Mouse (Mus musculus) lung, postnatal 0 days (tissue): ENCODE data around the gene Scarb2. TPM values are rescaled to one million over a fixed set of nuclear protein-coding genes. Genes with fewer than 3 reads are reported as not detected.

Source experiments
- ATAC-seq: fragments of 200-750 bp; cut with Nextera tagmentation; 2 replicates; pipeline ENCODE4 v1.8.0; 2017; ENCODE audit warnings: moderate library complexity
- DNase-seq: peaks from one replicate; pipeline ENCODE4 v3.0.0-alpha.2; 2016; ENCODE audit warnings: low spot score
- H3K27ac ChIP-seq: fragments of 300-500 bp; sonication (generic); 2 replicates; pipeline ENCODE4 v1.5.1; 2014; ENCODE audit warnings: antibody characterized with exemption, mild to moderate bottlenecking, low read length, mixed read lengths
- H3K27me3 ChIP-seq: fragments of 300-500 bp; sonication (generic); replicated peaks from 2 replicates; pipeline ENCODE4 v1.6.1; 2014; ENCODE audit warnings: low read length, mixed read lengths; ENCODE audit not compliant: insufficient read depth
- H3K36me3 ChIP-seq: fragments of 300-500 bp; sonication (generic); 2 replicates; pipeline ENCODE4 v1.6.1; 2014; ENCODE audit warnings: low read length, mixed read lengths; ENCODE audit not compliant: insufficient read depth
- H3K4me1 ChIP-seq: fragments of 300-500 bp; sonication (generic); 2 replicates; pipeline ENCODE4 v1.6.1; 2014; ENCODE audit warnings: antibody characterized with exemption, low read depth, low read length, mixed read lengths; ENCODE audit not compliant: insufficient read depth
- H3K4me2 ChIP-seq: fragments of 300-500 bp; sonication (generic); replicated peaks from 2 replicates; pipeline ENCODE4 v1.6.1; 2014; ENCODE audit warnings: low read depth, mild to moderate bottlenecking, low read length, moderate library complexity, mixed read lengths
- H3K4me3 ChIP-seq: fragments of 300-500 bp; sonication (generic); 2 replicates; pipeline ENCODE4 v1.5.1; 2014; ENCODE audit warnings: low read depth, low read length
- H3K9ac ChIP-seq: fragments of 300-500 bp; sonication (generic); replicated peaks from 2 replicates; pipeline ENCODE4 v1.6.1; 2014; ENCODE audit warnings: low read depth, mild to moderate bottlenecking
- H3K9me3 ChIP-seq: fragments of 300-500 bp; sonication (generic); 2 replicates; pipeline ENCODE4 v1.6.1; 2016; ENCODE audit warnings: low read length, mixed read lengths
- CTCF ChIP-seq: IDR thresholded peaks from 2 replicates; pipeline ENCODE4 v1.5.1; 2016; ENCODE audit warnings: antibody characterized with exemption, mild to moderate bottlenecking
- EP300 ChIP-seq: IDR thresholded peaks from 2 replicates; pipeline ENCODE4 v1.6.1; 2016; ENCODE audit warnings: antibody characterized with exemption, mild to moderate bottlenecking, control low read depth
- WGBS: fragments of 180-500 bp; shearing (Covaris S2); extraction: QIAGEN DNeasy Blood & Tissue Kit; methylation state at CpG from one replicate; pipeline ENCODE4 v1.1.7; 2014; 5-methylcytosine and 5-hydroxymethylcytosine counted together
- polyA plus RNA-seq: library from polyadenylated mRNA; unstranded; fragments of >200 nt; fragmentation: Nextera tagmentation; extraction: Ambion mirVana; gene quantifications from 2 replicates; pipeline ENCODE4 v1.2.1, GENCODE M21; 2015

Gene Scarb2
- polyA plus RNA-seq, 1 experiment from 2014 or later, result 52.4 TPM

GRCm38 (mm10) chr5:92471531-92471930, 35.1 kb downstream of the Scarb2 start:
- Histone ChIP-seq H3K9me3 (no peaks in the 10 kb centered on the region), H3K4me3 (no peak overlapping the region), H3K27ac (no peak overlapping the region), H3K4me1 (peaks cover 3% of the 10 kb centered on the region; the same call in 1 of the 2 replicates), H3K36me3 (peaks cover 4% of the 10 kb centered on the region; the same call in 1 of the 2 replicates), H3K9ac (no peak overlapping the region), H3K4me2 (no peak overlapping the region), H3K27me3 (no peaks in the 10 kb centered on the region)
- WGBS, result 65% methylated on average over 4 of the region's 4 CpGs
- no peak for TF ChIP-seq EP300
- no peak for TF ChIP-seq CTCF
- peak; percentile 74 for ATAC-seq
- DNase-seq, result peak; percentile 50

- H3K36me3 ChIP-seq, result no peaks in the 10 kb centered on the region
- H3K4me2 ChIP-seq, result no peak overlapping the region
- peaks cover 3% of the 10 kb centered on the region; the same call in 1 of the 2 replicates for H3K4me1 ChIP-seq
- DNase-seq (no peak), ATAC-seq (no peak)
- no peak overlapping the region for H3K9ac ChIP-seq
- TF ChIP-seq CTCF (no peak), EP300 (no peak)
- no peaks in the 10 kb centered on the region for H3K9me3 ChIP-seq
- no peak overlapping the region for H3K4me3 ChIP-seq
- H3K27me3 ChIP-seq, result no peaks in the 10 kb centered on the region
- H3K27ac ChIP-seq, result no peak overlapping the region
- 87% methylated on average over 18 of the region's 18 CpGs for WGBS
Observed at GRCm38 (mm10) chr5:92469201-92470130, 37.2 kb downstream of the Scarb2 start.

GRCm38 (mm10) chr5:92468234-92468633, 38.4 kb downstream of the Scarb2 start:
- H3K36me3 ChIP-seq, result no peaks in the 10 kb centered on the region
- H3K4me3 ChIP-seq, result no peak overlapping the region
- WGBS, result 71% methylated on average over 6 of the region's 6 CpGs
- no peak for ATAC-seq
- H3K4me2 ChIP-seq, result no peak overlapping the region
- H3K9me3 ChIP-seq, result no peaks in the 10 kb centered on the region
- H3K27me3 ChIP-seq, result no peaks in the 10 kb centered on the region
- H3K27ac ChIP-seq, result no peak overlapping the region
- peak; percentile 28 for DNase-seq
- H3K4me1 ChIP-seq, result peaks cover 3% of the 10 kb centered on the region; the same call in 1 of the 2 replicates
- no peak for TF ChIP-seq CTCF
- no peak for TF ChIP-seq EP300
- no peak overlapping the region for H3K9ac ChIP-seq

- Histone ChIP-seq H3K27ac (peak overlapping the region; percentile 20; the same call in 1 of the 2 replicates), H3K9ac (no peak overlapping the region), H3K27me3 (no peaks in the 10 kb centered on the region), H3K4me1 (peaks cover 3% of the 10 kb centered on the region; the same call in 1 of the 2 replicates), H3K36me3 (no peaks in the 10 kb centered on the region), H3K4me3 (no peak overlapping the region), H3K9me3 (no peaks in the 10 kb centered on the region), H3K4me2 (no peak overlapping the region)
- peak; percentile 27 for DNase-seq
- TF ChIP-seq EP300 (no peak), CTCF (no peak)
- ATAC-seq, result peak; percentile 24; the same call in 1 of the 2 replicates
- 41% methylated on average over 8 of the region's 8 CpGs for WGBS
Observed at GRCm38 (mm10) chr5:92467102-92467766, 39.4 kb downstream of the Scarb2 start.

GRCm38 (mm10) chr5:92465511-92465910, 41.1 kb downstream of the Scarb2 start:
- Histone ChIP-seq H3K4me2 (no peak overlapping the region), H3K36me3 (peaks cover 6% of the 10 kb centered on the region; the same call in 1 of the 2 replicates), H3K27ac (no peak overlapping the region), H3K4me1 (no peaks in the 10 kb centered on the region), H3K4me3 (no peak overlapping the region), H3K27me3 (no peaks in the 10 kb centered on the region), H3K9ac (no peak overlapping the region), H3K9me3 (no peaks in the 10 kb centered on the region)
- no peak for DNase-seq
- WGBS, result 86% methylated on average over 5 of the region's 5 CpGs
- TF ChIP-seq CTCF, result no peak
- TF ChIP-seq EP300, result no peak
- no peak for ATAC-seq

GRCm38 (mm10) chr5:92461321-92461720, 45.3 kb downstream of the Scarb2 start:
- Histone ChIP-seq H3K36me3 (peaks cover 13% of the 10 kb centered on the region; the same call in 1 of the 2 replicates), H3K4me3 (no peak overlapping the region), H3K4me2 (no peak overlapping the region), H3K27ac (no peak overlapping the region), H3K9ac (no peak overlapping the region), H3K27me3 (no peaks in the 10 kb centered on the region), H3K9me3 (no peaks in the 10 kb centered on the region), H3K4me1 (no peaks in the 10 kb centered on the region)
- DNase-seq, result peak; percentile 80
- 21% methylated on average over 5 of the region's 5 CpGs for WGBS
- TF ChIP-seq EP300 (no peak), CTCF (peak; percentile 91)
- peak; percentile 60 for ATAC-seq
